Mouse (Mus musculus): ENCODE data around the gene Synj2.
A peak's percentile ranks its signal among the peaks of the same experiment; 100 is the strongest.

The Synj2 gene

GRCm38 (mm10) chr17:6036872-6037271, 95.8 kb downstream of the Synj2 start:
- no peak for DNase-seq (ENCODE audit: low spot score)

GRCm38 (mm10) chr17:6037507-6037906, 96.4 kb downstream of the Synj2 start:
- DNase-seq (ENCODE audit: low spot score), result no peak

- DNase-seq (ENCODE audit: low spot score), result no peak
Observed at GRCm38 (mm10) chr17:6052801-6053200, 111.7 kb downstream of the Synj2 start.

GRCm38 (mm10) chr17:6054934-6055355, 113.9 kb downstream of the Synj2 start:
- peak; percentile 48 for DNase-seq (ENCODE audit: low spot score)

GRCm38 (mm10) chr17:6062793-6063192, 121.7 kb downstream of the Synj2 start:
- DNase-seq (ENCODE audit: low spot score), result no peak

GRCm38 (mm10) chr17:6063532-6063931, 122.5 kb downstream of the Synj2 start:
- DNase-seq (ENCODE audit: low spot score), result no peak

- no peak for DNase-seq (ENCODE audit: low spot score)
Observed at GRCm38 (mm10) chr17:6066021-6066420, 124.9 kb downstream of the Synj2 start.

GRCm38 (mm10) chr17:6067613-6068012, 126.5 kb downstream of the Synj2 start:
- DNase-seq (ENCODE audit: low spot score), result no peak

- no peak for DNase-seq (ENCODE audit: low spot score)
Observed at GRCm38 (mm10) chr17:6069866-6070265, 128.8 kb downstream of the Synj2 start.

GRCm38 (mm10) chr17:6073405-6073804, 132.3 kb downstream of the Synj2 start:
- DNase-seq (ENCODE audit: low spot score), result no peak

- peak; percentile 98 for DNase-seq (ENCODE audit: low spot score)
Observed at GRCm38 (mm10) chr17:6079287-6080122, 138.4 kb downstream of the Synj2 start, which contains the start of the genes Serac1 and Gtf2h5. Gene Serac1 (minus strand): TSS chr17:6079741. Gene Gtf2h5 (plus strand): TSS chr17:6079786.

- peak; percentile 38 for DNase-seq (ENCODE audit: low spot score)
Observed at GRCm38 (mm10) chr17:6083323-6083890, 142.3 kb downstream of the Synj2 start.

GRCm38 (mm10) chr17:6091604-6092003, 150.5 kb downstream of the Synj2 start:
- no peak for DNase-seq (ENCODE audit: low spot score)
